Mouse (Mus musculus) embryonic stem cell, embryonic (primary cell): Measurements from ENCODE around the gene Pklr.

Experiments used
- CTCF ChIA-PET, 4 experiments: fragments of 300-600 bp in 2 of 4; fragments of 350-600 bp in 2 of 4; sonication (Branson Sonifier 250); formaldehyde crosslinking; loops; one replicate each; lab custom pipeline; 2022; ENCODE audit warnings: inconsistent platforms in 2 of 4; lab: Charles Lee
- POLR2A ChIA-PET, 4 experiments: fragments of 300-600 bp in 2 of 4; fragments of 350-600 bp in 2 of 4; sonication (Branson Sonifier 250); formaldehyde crosslinking; loops; one replicate each; lab custom pipeline; 2022; ENCODE audit warnings: antibody characterized with exemption in 4 of 4, inconsistent platforms in 1 of 4; lab: Charles Lee

The Pklr gene

DNA sequence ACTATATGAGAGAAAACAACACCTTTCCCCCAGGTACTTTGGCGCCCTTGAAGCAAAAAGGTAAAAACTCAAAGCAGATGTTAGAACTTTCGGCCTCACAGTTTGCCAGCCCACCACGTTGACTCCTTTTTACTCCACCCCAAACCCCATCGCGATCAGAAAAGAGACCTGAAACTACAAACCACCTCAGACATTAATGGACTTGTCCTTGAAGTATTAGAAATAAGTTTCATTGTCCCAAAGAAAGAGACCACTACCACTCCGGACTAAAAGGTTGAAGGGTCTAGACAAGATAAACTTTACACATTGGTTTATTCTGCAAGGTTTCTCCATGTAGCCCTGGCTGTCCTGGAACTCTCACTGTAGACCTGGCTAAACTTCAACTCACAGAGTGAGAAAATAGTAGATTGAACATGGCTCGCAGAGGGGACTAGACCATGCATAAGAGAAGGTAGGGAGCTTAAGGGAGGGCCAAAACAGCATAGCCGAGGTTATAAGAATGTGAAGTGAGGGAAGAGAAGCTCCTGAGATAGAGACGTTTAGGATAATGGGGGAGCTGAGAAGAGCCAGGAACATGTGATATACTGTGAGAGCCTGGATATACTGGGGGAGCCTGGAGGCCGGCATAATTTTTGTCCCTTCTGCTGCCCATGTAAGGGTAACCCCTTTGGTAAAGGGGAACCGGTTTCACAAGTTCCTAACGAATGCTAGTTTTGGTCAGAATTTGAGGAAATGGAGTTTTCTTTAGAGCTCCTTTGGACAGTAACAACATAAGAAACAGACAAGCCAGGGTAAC is 33.2 kb upstream of the Pklr start:
- ChIA-PET CTCF (interaction anchor here in 1 of 4 experiments (0.7 to 1.7 kb wide), 6 partner anchors 11 to 163 kb away, joined by 3 to 10 read pairs (median 6); partner anchors contain the start of gene Pklr), POLR2A (interaction anchor here (0.6 to 5.0 kb wide), 24 partner anchors 8 to 359 kb away, joined by 3 to 63 read pairs (median 4); partner anchors contain the start of genes Rusc1 (in 3 of the 4), Clk2 (in 1 of the 4), Fam189b (in 1 of the 4) and Hcn3 (in 1 of the 4))

DNA sequence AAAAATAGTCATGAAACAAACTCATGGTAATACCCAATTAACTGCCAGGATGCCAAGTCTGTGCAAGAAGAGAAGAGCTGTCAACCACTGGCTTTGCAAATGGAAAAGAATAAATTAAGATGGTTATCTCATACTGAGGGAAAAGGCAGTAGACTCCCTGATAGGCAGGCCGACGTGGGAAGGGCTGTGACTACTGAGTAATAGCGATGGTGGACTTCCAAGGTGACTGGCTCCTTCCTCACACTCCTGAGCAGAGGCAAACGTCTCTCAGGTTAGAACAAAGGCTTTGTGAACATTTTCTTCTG is 32.7 kb upstream of the Pklr start:
- ChIA-PET CTCF (interaction anchor here in 1 of 4 experiments (0.7 kb wide), 1 partner anchor 13 kb away, joined by 3 read pairs; no protein-coding TSS in a partner anchor), POLR2A (interaction anchor here in 2 of 4 experiments (0.9 to 5.0 kb wide), 7 partner anchors 12 to 130 kb away, joined by 3 to 63 read pairs (median 12); partner anchors contain the start of genes Rusc1 (in 2 of the 2), Clk2 (in 1 of the 2) and Mtx1 (in 1 of the 2))

- CTCF ChIA-PET: interaction anchor here in 1 of 4 experiments (0.5 to 1.5 kb wide), 4 partner anchors 9 to 30 kb away, joined by 3 to 10 read pairs (median 3); no protein-coding TSS in a partner anchor
- POLR2A ChIA-PET: no interaction called here
Measured at GRCm38 (mm10) chr3:89106881-89107280, 29.1 kb upstream of the Pklr start.

GRCm38 (mm10) chr3:89107545-89107944 is 28.4 kb upstream of the Pklr start:
- CTCF ChIA-PET: interaction anchor here in 2 of 4 experiments (0.5 to 1.5 kb wide), 4 partner anchors 9 to 220 kb away, joined by 3 to 10 read pairs (median 4); no protein-coding TSS in a partner anchor
- POLR2A ChIA-PET: interaction anchor here in 1 of 4 experiments (0.8 to 1.3 kb wide), 2 partner anchors 17 to 329 kb away, joined by 3 to 4 read pairs; partner anchors contain the start of gene Pbxip1

- ChIA-PET CTCF (interaction anchor here in 2 of 4 experiments (0.9 to 1.5 kb wide), 2 partner anchors 8 kb away, joined by 4 to 10 read pairs; no protein-coding TSS in a partner anchor), POLR2A (interaction anchor here in 2 of 4 experiments (0.8 to 3.4 kb wide), 3 partner anchors 16 to 328 kb away, joined by 3 to 12 read pairs (median 4); partner anchors contain the start of genes Pbxip1 (in 1 of the 2) and Rusc1 (in 1 of the 2))
Measured at GRCm38 (mm10) chr3:89108146-89108545, 27.8 kb upstream of the Pklr start.

DNA sequence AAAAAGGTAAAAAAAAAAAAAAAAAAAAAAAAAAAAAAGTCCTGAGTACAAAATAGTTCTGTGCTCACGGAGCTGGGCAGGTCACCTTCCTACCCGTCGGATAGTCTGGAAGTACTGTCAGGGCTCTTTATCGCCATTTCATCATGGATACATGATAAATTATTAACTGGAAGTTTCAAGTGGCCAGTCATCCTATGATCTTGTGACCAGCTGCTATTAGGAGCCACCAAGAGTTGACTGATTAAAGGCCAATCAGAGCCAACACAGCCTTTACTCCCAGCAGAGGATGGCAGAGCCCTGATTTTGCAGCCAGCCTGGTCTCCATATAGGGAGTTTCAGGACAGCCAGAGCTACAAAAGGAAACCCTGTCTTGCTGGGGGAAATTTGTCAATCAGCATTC is 22.9 kb upstream of the Pklr start:
- ChIA-PET POLR2A (interaction anchor here in 2 of 4 experiments (0.6 to 1.1 kb wide), 5 partner anchors 11 to 765 kb away, joined by 3 to 5 read pairs (median 3); partner anchors contain the start of gene Fdps (in 1 of the 2)), CTCF (interaction anchor here in 1 of 4 experiments (0.6 to 1.7 kb wide), 5 partner anchors 19 to 131 kb away, joined by 3 to 4 read pairs (median 3); no protein-coding TSS in a partner anchor)

- ChIA-PET POLR2A (interaction anchor here (0.5 to 3.1 kb wide), 13 partner anchors 13 to 178 kb away, joined by 3 to 14 read pairs (median 3); partner anchors contain the start of genes Fdps (in 2 of the 4), Gm43738 (in 1 of the 4) and Scamp3 (in 1 of the 4)), CTCF (interaction anchor here (0.6 to 3.6 kb wide), 41 partner anchors 8 to 571 kb away, joined by 3 to 24 read pairs (median 4); partner anchors contain the start of genes Fdps (in 2 of the 4), Gm43738 (in 2 of the 4), Hcn3 (in 2 of the 4) and Fam189b (in 1 of the 4))
Measured at GRCm38 (mm10) chr3:89115522-89115921, 20.4 kb upstream of the Pklr start.

DNA sequence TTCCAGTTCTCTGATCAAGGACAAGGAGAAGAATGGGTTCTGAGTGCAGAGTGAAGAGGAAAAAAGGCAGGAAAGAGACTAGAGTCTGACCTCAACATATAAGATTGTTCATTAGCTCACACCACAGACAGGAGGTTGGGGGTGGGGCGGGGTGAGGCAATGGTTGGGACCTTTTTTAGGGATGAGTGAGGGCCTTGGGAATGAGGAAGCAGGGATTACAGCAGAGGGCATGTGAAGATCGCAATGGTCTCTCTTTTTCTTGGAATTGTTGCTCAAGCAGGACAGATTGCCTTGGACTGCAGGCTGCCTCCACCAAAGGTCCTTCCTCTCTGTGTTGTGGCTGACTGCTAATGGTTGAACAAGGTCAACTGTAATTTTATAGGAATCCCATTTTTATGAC is 12.6 kb upstream of the Pklr start:
- ChIA-PET CTCF (interaction anchor here in 2 of 4 experiments (0.6 to 0.8 kb wide), 2 partner anchors 28 to 156 kb away, joined by 3 to 4 read pairs; no protein-coding TSS in a partner anchor), POLR2A (interaction anchor here in 2 of 4 experiments (0.8 to 1.5 kb wide), 4 partner anchors 11 to 42 kb away, joined by 3 to 5 read pairs (median 4); partner anchors contain the start of gene Clk2 (in 1 of the 2))

DNA sequence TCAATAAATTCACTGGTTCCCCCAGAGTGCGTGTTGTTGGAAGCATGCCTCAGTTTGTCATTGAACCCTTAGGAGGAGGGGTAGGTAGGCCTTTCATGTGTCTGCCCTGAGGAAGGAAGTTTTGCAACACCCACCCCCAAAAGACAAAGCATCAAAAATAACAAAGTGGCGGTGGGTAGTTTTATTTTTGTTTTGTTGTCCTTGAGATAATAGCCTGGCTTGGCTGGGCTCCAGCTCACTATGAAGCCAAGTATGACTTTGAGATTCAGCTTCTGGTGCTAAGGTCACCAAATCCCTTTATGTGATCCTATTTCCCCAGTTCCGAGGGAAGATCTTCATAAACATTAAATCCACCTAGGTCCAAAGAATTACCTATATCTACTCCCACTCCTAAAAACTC is 11.7 kb upstream of the Pklr start:
- CTCF ChIA-PET: interaction anchor here in 2 of 4 experiments (0.6 to 1.0 kb wide), 3 partner anchors 12 to 714 kb away, joined by 3 to 7 read pairs (median 3); partner anchors contain the start of genes Pklr (in 1 of the 2) and Pmf1 (in 1 of the 2)
- POLR2A ChIA-PET: interaction anchor here in 1 of 4 experiments (1.2 to 1.5 kb wide), 2 partner anchors 10 to 24 kb away, joined by 3 to 4 read pairs; no protein-coding TSS in a partner anchor

DNA sequence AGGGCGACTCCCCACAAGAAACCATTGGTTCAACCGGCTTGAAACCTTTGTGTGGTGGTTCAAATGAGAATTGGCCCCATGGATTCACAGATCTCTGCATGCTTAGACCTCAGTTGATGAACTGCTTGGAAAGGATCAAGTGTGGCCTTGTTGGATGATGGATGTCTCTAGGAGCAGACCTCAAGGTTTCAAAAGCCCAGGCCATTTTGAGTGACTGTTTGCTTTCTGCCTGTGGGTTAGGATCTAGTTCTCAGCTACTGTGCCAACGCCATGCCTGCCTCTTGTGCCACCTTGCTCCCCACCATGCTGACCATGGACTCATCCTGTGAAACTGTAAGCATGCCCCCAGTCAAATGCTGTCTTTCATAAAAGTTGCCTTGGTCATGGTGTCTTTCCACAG is 10.0 kb upstream of the Pklr start:
- POLR2A ChIA-PET: interaction anchor here in 1 of 4 experiments (1.4 kb wide), 1 partner anchor 21 kb away, joined by 4 read pairs; no protein-coding TSS in a partner anchor
- CTCF ChIA-PET: interaction anchor here in 1 of 4 experiments (1.1 kb wide), 1 partner anchor 10 kb away, joined by 3 read pairs; no protein-coding TSS in a partner anchor

DNA sequence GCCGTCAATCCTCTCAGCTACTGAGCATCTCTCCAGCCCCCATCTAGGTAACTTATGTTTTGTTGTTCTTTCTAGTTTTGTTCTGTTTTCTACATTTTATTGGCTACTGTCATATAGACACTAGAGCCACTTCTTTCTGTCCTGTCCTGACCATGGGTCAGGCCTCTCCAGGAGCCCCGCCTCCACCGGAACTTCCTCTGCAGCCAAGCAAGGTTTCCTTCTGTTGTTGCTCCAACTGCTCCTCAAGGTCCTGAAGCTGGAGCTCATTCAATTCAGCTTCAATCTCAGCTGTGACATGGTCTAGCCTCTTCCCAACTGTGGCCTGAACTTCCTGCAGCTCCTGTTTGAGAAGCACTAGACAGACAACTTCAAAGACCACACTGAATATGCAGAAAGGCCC is 6.0 kb upstream of the Pklr start:
- POLR2A ChIA-PET: interaction anchor here in 3 of 4 experiments (0.6 to 1.4 kb wide), 7 partner anchors 11 to 40 kb away, joined by 3 to 8 read pairs (median 3); no protein-coding TSS in a partner anchor

GRCm38 (mm10) chr3:89131816-89132215 is 4.1 kb upstream of the Pklr start:
- POLR2A ChIA-PET: interaction anchor here in 2 of 4 experiments (0.6 to 1.2 kb wide), 4 partner anchors 11 to 42 kb away, joined by 3 to 4 read pairs (median 3); no protein-coding TSS in a partner anchor
- CTCF ChIA-PET: interaction anchor here (0.5 to 1.6 kb wide), 11 partner anchors 9 to 62 kb away, joined by 3 to 7 read pairs (median 3); partner anchors contain the start of genes Hcn3 (in 2 of the 4) and Fdps (in 1 of the 4)

More for the DNA sequence above, 6.0 kb upstream of the Pklr start:
- CTCF ChIA-PET: interaction anchor here in 2 of 4 experiments (0.7 to 0.9 kb wide), 2 partner anchors 14 to 94 kb away, joined by 4 read pairs; no protein-coding TSS in a partner anchor

GRCm38 (mm10) chr3:89132285-89133062 is 3.5 kb upstream of the Pklr start:
- POLR2A ChIA-PET: interaction anchor here in 3 of 4 experiments (0.6 to 1.2 kb wide), 5 partner anchors 10 to 233 kb away, joined by 3 to 4 read pairs (median 3); no protein-coding TSS in a partner anchor

DNA sequence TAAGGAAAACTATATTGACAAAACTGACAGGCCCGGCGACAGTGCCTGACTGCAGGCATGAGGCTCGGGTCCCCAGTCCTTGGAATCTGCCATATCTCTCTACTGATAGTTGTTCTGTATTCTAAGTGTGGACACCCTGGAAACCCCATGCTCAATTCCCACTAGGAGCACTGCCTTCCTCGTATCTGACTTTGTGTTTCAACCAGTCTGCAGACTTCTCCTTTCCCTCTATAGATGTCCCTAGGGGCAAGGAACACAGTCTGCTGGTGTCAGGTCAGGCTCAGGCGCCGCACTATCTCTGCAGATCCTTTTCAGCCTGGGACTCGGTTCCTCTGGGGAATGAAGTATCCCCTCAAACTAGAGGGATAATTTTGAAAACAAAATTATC is 2.9 kb upstream of the Pklr start:
- POLR2A ChIA-PET: interaction anchor here in 1 of 4 experiments (1.0 to 1.2 kb wide), 2 partner anchors 11 to 44 kb away, joined by 3 to 4 read pairs; no protein-coding TSS in a partner anchor
- CTCF ChIA-PET: interaction anchor here in 2 of 4 experiments (0.5 to 1.6 kb wide), 8 partner anchors 11 to 60 kb away, joined by 3 to 7 read pairs (median 3); partner anchors contain the start of gene Hcn3 (in 2 of the 2)

More at GRCm38 (mm10) chr3:89132285-89133062, 3.5 kb upstream of the Pklr start:
- CTCF ChIA-PET: interaction anchor here in 3 of 4 experiments (0.5 to 1.6 kb wide), 9 partner anchors 8 to 61 kb away, joined by 3 to 7 read pairs (median 3); partner anchors contain the start of gene Hcn3 (in 2 of the 3)

- CTCF ChIA-PET: interaction anchor here in 1 of 4 experiments (0.5 to 1.6 kb wide), 2 partner anchors 17 to 26 kb away, joined by 6 to 7 read pairs; partner anchors contain the start of gene Hcn3
Measured at GRCm38 (mm10) chr3:89133752-89134151, 2.2 kb upstream of the Pklr start.

GRCm38 (mm10) chr3:89136365-89136764 is 423 bp downstream of the Pklr start:
- POLR2A ChIA-PET: interaction anchor here (0.5 to 4.0 kb wide), 24 partner anchors 9 to 458 kb away, joined by 3 to 19 read pairs (median 4); partner anchors contain the start of genes Scamp3 (in 2 of the 4), Clk2 (in 1 of the 4), Fam189b (in 1 of the 4) and Fdps (in 1 of the 4)
- CTCF ChIA-PET: interaction anchor here (0.6 to 2.5 kb wide), 41 partner anchors 8 to 607 kb away, joined by 3 to 18 read pairs (median 5); partner anchors contain the start of genes Hcn3 (in 2 of the 4), Clk2 (in 1 of the 4), Efna1 (in 1 of the 4) and Fam189b (in 1 of the 4)

More at GRCm38 (mm10) chr3:89133752-89134151, 2.2 kb upstream of the Pklr start:
- POLR2A ChIA-PET: interaction anchor here in 1 of 4 experiments (1.3 kb wide), 1 partner anchor 10 kb away, joined by 4 read pairs; no protein-coding TSS in a partner anchor
